ENCODE assay signal across 1 mouse cellular context in genomic region chr19:7617085-7617484, GRCm38 (mm10).
TF ChIP-seq lines count a peak whose summit lies in the region.

No protein-coding gene starts in this region.

TF ChIP-seq in myocyte, 11 proteins besides CTCF, POLR2A, EP300 and RAD21 (continued from another document):
- TF ChIP-seq REST (IDR thresholded peaks at IDR 0.05; ENCODE audit: insufficient read depth, insufficient read length) = no peak
